Mouse (Mus musculus): ENCODE results near the gene Slc6a5. TPM values are rescaled to one million over a fixed set of nuclear protein-coding genes. Genes with fewer than 3 reads are reported as not detected.

Slc6a5 gene
- total RNA-seq (2017): not detected in 3 replicates

DNA sequence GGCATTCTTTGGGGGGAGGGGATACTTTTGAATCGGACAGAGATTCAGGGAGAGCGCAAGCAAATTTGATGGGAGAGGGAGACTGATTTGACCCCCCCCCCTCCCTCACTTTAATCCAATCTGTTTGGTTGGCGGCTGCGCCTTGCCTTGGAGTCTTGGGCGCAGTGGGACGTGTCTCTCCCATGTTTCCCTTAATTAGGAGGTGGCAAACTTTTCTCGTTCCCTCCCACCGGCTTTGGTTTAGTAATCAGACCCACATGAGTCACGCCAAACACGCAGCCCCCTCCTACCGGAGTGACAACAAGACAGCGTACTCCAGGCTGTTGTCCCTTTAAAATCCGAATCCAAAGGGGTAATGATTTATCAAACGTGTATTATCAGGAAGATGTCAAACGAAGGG, at the start of gene Slc6a5:
Gene Slc6a5, plus strand, starts transcription at position 297 of the 400 bp plus-strand sequence.
- no peak for ATAC-seq (replicated peaks; ENCODE audit: insufficient number of reproducible peaks, low FRiP score, low TSS enrichment, poor library complexity, severe bottlenecking)

DNA sequence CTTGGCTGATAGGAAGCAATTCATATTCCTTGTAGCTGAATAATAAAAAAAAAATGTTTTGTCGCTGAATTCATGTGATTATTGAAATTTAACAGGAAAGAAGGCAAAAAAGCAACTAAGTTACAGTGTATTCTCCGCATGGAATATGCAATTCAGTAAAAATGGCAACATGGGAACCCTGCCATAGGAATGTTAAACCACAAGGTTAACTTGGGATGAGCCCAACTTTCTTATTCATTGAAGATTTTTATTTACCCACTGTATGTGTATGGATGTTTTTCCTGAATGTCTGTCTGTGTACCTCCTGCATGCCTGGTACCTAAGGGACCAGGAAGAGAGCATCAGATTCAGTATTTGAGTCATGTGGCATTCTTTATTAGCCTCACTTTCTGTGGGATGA, 48.8 kb upstream of the Slc6a5 start:
- ATAC-seq (replicated peaks; ENCODE audit: insufficient number of reproducible peaks, low FRiP score, low TSS enrichment, poor library complexity, severe bottlenecking): no peak

DNA sequence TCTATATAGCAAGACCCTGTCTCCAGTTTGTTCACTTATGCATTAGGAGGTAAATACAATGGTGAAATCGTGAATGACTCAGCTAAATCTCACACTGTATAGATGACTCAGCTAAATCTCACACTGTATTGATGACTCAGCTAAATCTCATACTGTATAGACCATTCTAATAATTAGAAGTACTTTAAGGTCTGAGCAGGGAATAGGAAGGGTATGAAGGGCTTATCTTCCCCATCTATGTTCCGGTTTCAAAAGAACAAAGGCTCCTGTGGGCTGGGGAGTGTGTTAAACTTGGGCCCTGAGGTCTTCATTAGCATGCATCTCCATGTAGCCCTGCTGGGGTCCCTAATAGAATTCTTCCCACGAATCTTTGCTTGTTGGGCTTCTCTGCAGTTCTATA, 46.2 kb upstream of the Slc6a5 start:
- no peak for ATAC-seq (replicated peaks; ENCODE audit: insufficient number of reproducible peaks, low FRiP score, low TSS enrichment, poor library complexity, severe bottlenecking)

DNA sequence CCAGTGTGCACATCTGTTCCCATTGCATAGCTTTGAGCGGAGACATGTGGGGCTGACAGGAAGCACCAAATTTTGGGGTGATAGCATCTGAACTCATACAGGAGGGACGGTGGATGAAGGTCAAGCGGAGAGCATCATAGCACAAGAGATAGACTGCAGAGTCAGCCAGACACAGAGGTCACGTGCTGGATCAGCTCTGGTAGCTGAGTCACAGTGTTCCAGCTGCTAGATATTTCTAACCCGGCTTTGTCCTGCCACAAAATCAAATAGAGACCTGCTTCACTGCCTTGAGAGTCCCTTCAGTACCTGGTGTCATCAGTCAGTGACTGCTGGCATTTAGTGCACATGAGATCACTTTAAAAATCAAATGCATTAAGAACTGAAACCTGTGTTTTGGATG, 40.3 kb upstream of the Slc6a5 start:
- no peak for ATAC-seq (replicated peaks; ENCODE audit: insufficient number of reproducible peaks, low FRiP score, low TSS enrichment, poor library complexity, severe bottlenecking)

DNA sequence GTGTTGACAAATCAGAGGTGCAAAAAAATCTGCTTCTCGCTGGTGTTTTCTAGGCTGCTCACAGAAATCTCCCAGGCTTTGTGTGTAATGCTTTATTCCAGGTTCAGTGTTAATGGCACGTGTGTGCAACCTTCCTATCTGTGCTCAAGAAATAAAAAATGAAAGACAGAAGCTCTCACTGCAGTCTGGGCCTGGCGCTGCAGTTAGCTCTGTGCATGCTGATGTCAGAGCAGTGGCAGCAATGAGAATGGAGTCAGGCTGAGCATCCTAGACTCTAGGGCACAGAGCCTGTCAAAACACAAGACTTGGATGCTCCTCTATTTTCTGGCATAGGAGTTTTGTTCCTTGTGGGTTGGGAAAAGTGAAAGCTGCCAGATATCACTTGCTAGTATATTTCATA, 39.7 kb upstream of the Slc6a5 start:
- no peak for ATAC-seq (replicated peaks; ENCODE audit: insufficient number of reproducible peaks, low FRiP score, low TSS enrichment, poor library complexity, severe bottlenecking)

DNA sequence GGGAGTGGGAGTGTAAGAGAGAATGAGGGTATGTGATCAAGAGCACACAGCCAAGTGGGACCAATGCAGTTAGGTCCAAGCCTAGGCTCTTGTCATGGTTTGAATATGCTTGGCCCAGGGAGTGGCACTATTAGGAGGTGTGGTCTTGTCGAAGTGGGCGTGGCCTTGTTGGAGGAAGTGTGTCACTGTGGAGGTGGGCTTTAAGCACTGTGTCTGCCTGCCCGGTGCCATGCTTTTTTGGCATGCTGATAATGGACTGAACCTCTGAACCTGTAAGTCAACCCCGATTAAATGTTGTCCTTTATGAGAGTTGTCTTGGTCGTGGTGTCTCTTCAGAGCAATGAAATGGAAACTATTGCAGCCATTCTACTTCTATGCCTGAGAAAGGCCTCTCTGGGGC, 32.6 kb upstream of the Slc6a5 start:
- ATAC-seq (replicated peaks; ENCODE audit: insufficient number of reproducible peaks, low FRiP score, low TSS enrichment, poor library complexity, severe bottlenecking): no peak

DNA sequence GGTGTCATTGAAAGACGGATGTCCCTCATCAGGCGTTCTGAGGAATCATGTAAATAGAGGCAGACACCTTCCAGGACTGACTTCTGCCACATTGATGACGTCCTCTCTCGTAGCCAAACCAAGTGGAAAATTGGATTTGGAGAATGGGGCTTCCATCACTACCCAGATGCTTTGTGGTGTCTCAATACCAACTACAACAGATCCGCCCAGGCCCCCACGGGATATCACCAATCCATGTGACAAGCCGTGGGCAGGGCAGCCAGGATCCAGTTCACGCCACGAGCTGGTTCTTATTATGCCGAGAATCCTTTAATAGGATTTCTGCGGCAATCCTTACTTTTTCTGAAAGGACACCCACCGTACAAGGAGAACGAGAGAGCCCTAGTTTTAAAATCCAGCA, 30.9 kb upstream of the Slc6a5 start:
- ATAC-seq (replicated peaks; ENCODE audit: insufficient number of reproducible peaks, low FRiP score, low TSS enrichment, poor library complexity, severe bottlenecking): no peak

DNA sequence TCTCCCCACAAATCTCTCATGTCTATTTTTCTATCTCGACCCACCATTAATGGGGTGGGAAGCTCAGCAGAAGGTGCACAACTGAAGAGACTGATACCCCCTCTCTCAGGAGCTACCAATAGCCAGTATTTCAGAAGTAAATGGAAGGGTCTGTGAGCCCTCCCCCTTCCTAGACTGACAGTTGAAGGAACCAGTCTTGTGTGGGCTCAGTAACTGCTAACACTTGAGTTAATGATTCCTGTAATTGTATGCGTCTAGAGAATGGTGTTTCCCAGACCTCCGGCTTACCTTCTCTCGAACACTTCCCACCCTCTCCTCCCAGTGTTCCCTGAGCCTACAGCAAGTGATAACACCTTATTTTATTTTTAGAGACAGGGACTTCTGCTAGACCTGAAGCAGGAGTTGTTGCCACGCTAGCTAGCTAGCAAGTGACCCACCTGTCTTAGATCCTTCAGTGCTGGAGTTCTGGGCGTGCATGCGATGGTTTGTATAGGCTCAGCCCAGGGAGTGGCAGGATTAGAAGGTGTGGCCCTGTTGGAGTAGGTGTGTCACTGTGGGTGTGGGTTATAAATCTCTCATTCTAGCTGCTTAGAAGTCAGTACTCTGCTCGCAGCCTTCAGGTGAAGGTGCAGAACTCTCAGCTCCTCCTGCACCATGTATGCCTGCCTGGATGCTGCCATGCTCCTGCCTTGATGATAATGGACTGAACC, 29.8 kb upstream of the Slc6a5 start:
- no peak for ATAC-seq (replicated peaks; ENCODE audit: insufficient number of reproducible peaks, low FRiP score, low TSS enrichment, poor library complexity, severe bottlenecking)

DNA sequence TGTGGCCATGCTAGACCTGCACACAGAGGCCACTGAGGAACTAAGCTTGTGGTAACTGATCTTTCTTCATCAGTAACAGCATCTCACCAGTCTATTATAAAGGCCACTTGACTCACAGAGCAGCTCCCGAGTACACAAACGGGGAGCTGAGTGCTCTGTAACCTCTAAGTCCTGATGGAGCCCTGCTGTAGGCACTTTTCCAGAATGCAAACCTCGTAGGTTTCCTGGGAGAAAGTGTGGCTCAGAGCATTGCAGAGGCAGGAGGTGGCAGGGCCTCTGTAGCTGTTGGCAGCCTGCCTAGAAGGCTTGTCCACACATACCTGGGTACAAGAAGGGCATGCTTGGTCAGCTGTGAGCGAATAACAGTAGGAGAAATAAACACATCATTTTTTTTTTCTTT, 27.7 kb upstream of the Slc6a5 start:
- ATAC-seq (replicated peaks; ENCODE audit: insufficient number of reproducible peaks, low FRiP score, low TSS enrichment, poor library complexity, severe bottlenecking): no peak

DNA sequence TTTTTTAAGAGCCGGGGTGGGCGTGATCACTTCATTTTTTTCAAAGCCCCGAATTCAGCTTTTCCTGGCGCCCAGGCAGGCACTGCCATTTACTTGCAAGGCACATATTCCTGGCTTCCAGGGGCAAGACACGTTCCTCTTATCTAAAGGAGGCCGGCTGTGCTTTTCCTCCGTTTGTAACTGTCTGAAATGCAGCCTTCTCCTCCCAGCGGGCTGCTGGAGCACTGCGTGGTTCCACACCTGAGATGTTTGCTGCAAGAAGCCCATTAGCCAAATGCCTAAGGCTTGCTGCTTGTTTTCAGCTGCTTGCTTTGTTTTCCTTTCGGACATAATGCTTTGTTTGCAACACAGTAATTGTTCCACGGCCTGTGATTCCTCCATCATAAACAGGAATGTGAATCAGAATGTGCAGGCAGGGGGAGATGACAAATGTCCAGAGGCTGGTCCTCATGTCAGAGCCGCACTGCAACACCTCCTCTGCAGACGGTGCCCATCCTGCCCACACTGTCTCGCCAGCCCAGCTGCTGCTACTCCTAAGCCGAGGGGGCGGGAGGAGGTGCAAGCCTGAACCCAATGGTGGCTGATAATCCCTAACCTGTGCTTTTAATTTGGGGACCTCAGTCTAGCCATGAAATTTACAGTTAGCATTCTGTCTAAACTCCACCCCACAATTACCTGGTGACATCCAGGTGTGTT, 27.1 kb upstream of the Slc6a5 start:
- no peak for ATAC-seq (replicated peaks; ENCODE audit: insufficient number of reproducible peaks, low FRiP score, low TSS enrichment, poor library complexity, severe bottlenecking)

DNA sequence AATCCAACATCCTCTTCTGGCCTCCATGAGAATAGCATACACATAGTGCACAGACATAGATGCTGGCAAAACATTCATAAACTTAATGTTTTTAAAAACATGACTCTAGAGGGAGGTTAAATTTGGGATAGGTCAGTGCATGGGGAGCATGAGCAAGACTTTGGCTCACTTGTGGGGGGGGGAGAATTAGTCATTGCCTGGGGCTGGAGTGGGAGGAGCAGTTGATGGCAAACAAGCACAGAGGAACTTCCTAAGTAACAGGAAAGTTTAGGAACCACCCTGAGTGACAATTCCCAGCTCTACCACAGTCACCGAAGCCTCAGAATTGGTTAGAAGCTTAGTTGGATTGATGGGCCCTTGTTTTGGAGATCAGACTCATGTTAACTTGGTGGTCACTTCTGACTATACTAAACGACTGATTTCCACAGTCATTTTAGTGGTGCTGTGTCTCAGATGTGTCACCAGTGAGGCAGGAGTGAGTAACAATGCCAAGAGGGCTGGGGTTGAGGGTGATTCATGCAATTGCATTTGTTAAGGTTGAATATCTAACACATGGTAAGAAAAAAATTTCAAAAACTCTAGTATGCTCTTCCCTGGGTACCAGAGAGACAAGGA, 22.1 kb upstream of the Slc6a5 start:
- ATAC-seq (replicated peaks; ENCODE audit: insufficient number of reproducible peaks, low FRiP score, low TSS enrichment, poor library complexity, severe bottlenecking): no peak

DNA sequence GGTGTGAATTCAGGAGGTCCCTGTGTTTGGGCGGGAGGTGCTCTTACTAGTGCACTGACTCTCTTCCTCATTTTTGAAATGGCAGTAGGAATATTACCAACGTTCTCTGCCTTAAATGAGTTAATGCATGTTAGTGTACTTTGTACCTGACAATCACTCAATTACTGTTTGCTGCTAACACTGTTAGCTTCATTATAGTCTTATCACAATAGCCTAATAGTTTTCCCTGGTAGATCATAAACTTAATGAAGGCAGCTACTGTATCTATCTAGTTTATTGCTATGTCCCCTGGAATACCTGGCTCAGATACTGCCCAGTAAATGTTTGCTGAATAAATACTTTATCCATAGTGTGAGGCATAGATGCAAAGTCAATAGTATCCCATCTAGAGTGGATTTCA, 15.2 kb upstream of the Slc6a5 start:
- ATAC-seq (replicated peaks; ENCODE audit: insufficient number of reproducible peaks, low FRiP score, low TSS enrichment, poor library complexity, severe bottlenecking): no peak

DNA sequence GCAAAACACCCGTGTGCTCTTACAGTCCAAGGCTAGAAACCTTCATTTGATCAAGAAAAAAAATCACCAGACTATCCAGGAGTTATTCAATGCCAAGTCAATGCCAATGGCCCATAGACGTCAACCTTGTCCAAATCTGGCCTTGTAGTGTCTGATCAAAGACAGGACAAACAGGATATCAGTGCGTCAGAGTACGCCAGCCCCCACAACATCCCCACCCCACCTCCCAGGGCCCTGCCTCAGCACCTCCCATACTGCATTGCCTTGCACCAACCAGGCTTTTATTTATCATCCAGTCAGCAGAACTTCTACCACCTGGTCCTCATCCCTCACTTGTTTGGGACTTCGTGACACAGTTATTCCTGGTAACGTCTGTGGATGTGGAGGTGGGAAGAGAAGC, 14.7 kb upstream of the Slc6a5 start:
- no peak for ATAC-seq (replicated peaks; ENCODE audit: insufficient number of reproducible peaks, low FRiP score, low TSS enrichment, poor library complexity, severe bottlenecking)

DNA sequence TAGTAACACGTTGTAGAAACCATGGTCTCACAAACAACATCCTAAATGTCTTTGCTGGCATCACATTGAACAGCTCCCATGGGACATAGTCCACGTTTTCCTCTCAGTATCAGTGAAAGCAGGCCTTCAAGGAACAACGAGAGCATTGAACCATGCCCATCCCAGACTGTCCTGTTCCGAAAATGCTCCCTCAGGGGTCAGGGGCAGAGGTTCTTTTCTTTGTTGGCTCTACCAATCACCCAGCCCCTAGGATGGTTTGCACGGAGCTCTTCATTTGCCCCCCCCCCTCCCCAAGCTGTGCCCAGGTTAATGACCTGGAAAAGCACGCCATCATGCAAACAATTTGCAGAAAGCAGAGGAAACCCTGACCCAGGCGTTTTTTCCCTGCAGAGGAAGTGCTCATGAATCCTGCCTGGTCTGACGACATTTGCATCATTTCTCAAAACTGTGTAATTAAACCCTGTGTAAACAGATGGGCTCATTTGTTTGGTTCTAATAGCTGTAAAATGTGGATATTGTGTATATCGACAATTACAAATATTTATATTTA, 7.9 kb upstream of the Slc6a5 start:
- ATAC-seq (replicated peaks; ENCODE audit: insufficient number of reproducible peaks, low FRiP score, low TSS enrichment, poor library complexity, severe bottlenecking): no peak

DNA sequence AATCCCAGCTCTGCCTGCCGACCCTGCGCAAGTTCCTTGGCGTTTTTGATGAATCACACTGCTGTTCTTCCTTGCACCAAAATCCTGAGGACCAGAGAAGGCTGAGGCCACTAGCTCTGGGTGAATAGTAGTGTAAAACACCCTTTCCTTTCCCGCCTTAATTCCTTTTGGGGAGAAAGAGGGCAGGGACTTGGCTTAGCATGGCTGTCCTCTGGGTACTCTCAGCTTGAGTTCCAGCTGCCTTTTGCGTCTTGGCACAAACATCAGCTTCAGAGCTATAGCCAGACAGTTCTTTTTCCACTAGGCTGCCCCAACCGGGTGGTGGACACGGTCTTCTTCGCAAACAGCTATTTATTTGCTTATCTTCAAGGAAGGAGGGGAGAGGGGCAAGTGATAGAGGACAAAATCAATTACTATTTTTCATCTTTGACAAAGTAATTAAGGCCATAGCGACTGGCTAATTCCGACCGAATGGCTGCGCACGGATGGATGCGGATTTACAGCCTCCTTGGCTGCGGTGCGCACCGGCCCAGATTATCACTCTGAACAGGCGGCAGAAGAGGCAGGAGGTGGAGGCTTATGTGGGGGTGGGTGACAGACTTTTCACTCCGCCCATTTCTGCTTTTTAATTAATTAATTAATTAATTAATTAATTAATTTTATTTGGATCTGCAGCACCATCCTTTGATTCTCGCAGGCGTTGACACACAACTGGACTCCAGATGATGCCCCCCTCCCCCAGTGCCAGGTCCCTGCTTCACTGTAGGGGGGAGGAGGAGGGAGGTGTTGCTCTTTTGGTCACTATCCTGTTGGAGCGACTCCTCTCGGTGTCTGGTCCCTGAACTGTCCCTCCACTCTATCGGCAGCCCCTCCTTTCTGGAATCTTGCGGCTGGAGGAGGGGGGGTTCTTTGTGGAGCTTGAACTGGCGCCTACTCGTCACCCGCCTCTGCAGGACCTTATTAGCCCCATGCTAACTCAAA, 2.5 kb upstream of the Slc6a5 start:
- no peak for ATAC-seq (replicated peaks; ENCODE audit: insufficient number of reproducible peaks, low FRiP score, low TSS enrichment, poor library complexity, severe bottlenecking)

DNA sequence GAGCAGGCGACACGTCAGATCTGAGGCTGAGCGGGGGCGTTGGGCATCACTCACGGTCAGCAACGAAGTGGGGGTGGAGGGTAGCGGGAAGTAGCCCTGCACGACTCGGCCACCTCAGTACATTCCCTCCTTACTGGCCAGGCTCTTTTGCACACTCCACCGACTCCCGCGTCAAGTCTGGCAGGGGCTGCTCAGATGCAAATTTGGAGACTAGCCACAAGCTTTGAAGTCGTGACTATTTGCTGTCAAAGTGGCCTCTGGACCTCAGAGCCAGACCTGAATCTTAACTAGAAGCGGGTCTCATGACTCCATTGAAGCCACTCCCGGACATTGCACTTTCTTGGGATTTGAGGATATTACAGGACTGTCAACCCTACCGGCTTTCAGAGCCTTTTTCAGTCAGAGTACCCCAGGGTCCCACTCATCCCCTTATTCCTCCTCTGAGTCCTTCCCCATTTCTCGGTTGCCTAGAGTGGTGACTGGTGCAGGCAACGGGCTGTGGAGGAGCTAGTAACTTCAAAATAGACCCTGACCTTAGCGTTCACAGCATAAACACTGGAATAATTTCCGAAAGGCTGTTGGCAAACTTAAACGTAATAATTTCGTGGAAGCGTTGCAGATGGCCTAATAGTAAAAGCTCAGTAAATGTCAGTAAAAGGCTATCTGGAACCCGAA, 1.6 kb upstream of the Slc6a5 start:
- ATAC-seq (replicated peaks; ENCODE audit: insufficient number of reproducible peaks, low FRiP score, low TSS enrichment, poor library complexity, severe bottlenecking): no peak

DNA sequence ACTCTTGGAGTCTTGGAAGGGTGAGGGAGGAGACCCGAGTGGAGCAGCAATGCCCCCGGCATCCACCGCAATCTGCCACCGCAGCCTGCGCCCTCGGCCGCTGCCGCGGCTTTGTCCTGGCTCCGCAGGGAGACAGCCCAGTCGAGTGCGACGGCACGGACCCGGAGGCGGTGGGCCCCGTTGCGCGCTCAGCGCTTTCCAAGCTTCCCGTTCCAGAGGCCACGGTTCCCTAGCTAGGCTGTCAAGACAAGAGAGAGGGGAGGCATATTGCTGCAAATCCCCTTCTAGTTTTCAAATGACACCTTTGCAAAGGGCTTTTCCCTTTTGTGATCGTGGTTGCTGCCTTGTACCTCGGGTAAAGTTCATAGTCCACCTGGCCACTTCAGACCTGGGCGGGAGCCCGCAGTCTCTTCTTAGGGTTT, 945 bp upstream of the Slc6a5 start:
- no peak for ATAC-seq (replicated peaks; ENCODE audit: insufficient number of reproducible peaks, low FRiP score, low TSS enrichment, poor library complexity, severe bottlenecking)

DNA sequence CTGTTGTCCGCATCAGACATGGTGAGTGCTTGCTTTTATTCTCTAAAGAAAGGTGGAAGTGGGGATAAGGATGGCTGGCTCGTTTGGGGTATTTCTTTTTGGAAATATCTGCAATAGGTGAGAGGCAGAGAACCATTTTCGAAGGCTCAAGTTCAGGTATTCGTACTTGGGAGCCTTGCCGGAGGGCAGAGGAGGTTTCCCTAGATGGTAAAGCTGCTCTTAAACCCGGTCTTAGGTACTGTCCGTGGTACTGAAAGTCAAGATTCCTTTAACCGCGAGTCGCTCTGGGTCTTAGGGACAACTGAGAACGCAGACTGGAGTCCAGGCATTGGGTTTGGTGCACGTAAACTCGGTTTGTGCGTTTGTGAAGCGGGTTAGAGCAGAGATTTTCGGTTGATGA, 415 bp downstream of the Slc6a5 start:
- no peak for ATAC-seq (replicated peaks; ENCODE audit: insufficient number of reproducible peaks, low FRiP score, low TSS enrichment, poor library complexity, severe bottlenecking)

Data from monocyte, adult 5-6 weeks (primary cell).